ENCODE assay signal across 8 mouse cellular contexts in genomic region chr2:85088716-85089646, GRCm38 (mm10). TPM values are rescaled to one million over a fixed set of nuclear protein-coding genes. Genes with fewer than 3 reads are reported as not detected.
DNase-seq lines count a peak whose midpoint lies in the region; TF ChIP-seq lines count a peak whose summit lies in the region.

No protein-coding gene starts in this region.

- no peak for TF ChIP-seq CTCF in brain, embryonic 14.5 days (IDR thresholded peaks at IDR 0.05; ENCODE audit: borderline replicate concordance, extremely low read depth, insufficient read depth, insufficient read length)

- TF ChIP-seq POLR2A in brain, embryonic 14.5 days (IDR thresholded peaks at IDR 0.05; ENCODE audit: borderline replicate concordance, extremely low read depth, insufficient read depth, insufficient read length, poor library complexity, severe bottlenecking) = no peak

- intact Hi-C loops in gastrocnemius, postnatal 14 days (cut with DNase I; ENCODE audit: low total_unique reads) = no loop called here
- intact Hi-C loops in heart, postnatal 25 days (cut with DNase I) = no loop called here

- DNase-seq in gastrocnemius, postnatal 14 days = peak; percentile 19
- no peak for DNase-seq in gastrocnemius, adult 8-10 months (ENCODE audit: low spot score in 2 of 2)
- DNase-seq in brain, embryonic 14.5 days (ENCODE audit: low read depth) = peak; percentile 87
- peak; percentile 21 for DNase-seq in heart, postnatal 25 days (ENCODE audit: low spot score)
- DNase-seq in lung, postnatal 36 days = peak; percentile 90
- DNase-seq in cerebellum, adult 8-10 months = no peak
- no peak for DNase-seq in layer of hippocampus, adult 8-10 months (ENCODE audit: low spot score in 2 of 2)
- DNase-seq in urinary bladder, postnatal 10 days (ENCODE audit: low spot score) = no peak

RNA-seq across cellular contexts. Expression of gene Tnks1bp1, which starts 41.2 kb away (rescaled TPM):
- 10 to 100 TPM; 47.3 to 48.5 TPM for total RNA-seq in gastrocnemius, postnatal 14 days (2021)
- total RNA-seq in gastrocnemius, adult 8-10 months (2022) = 10 to 100 TPM; 17.9 to 27.1 (median 23.5) TPM
- polyA plus RNA-seq in brain, embryonic 14.5 days (2012; rRNA removed) = 44.0 and 57.0 TPM in 2 replicates
- total RNA-seq in heart, postnatal 25 days (2021) = 10 to 100 TPM; 63.2 to 65.0 TPM
- total RNA-seq in layer of hippocampus, adult 8-10 months (2022) = 100 to 1,000 TPM; 160 to 169 (median 163) TPM

RNA-seq across cellular contexts. Expression of gene Aplnr, which starts 47.0 kb away (rescaled TPM):
- total RNA-seq in gastrocnemius, postnatal 14 days (2021) = 10 to 100 TPM; 61.0 to 74.0 TPM
- 1 to 10 TPM; 1.5 to 5.4 (median 2.6) TPM for total RNA-seq in gastrocnemius, adult 8-10 months (2022)
- polyA plus RNA-seq in brain, embryonic 14.5 days (2012; rRNA removed) = 17.7 and 24.8 TPM in 2 replicates
- total RNA-seq in heart, postnatal 25 days (2021) = 10 to 100 TPM; 48.6 to 54.3 TPM
- total RNA-seq in layer of hippocampus, adult 8-10 months (2022) = 1 to 10 TPM in 1 of 4 experiments, under 1 TPM in 3; 0.13 to 1.4 (median 0.59) TPM

RNA-seq across cellular contexts. Expression of gene P2rx3, which starts 51.7 kb away (rescaled TPM):
- under 1 TPM; 0.89 to 0.92 TPM for total RNA-seq in gastrocnemius, postnatal 14 days (2021)
- under 1 TPM; 0.44 to 0.72 (median 0.63) TPM for total RNA-seq in gastrocnemius, adult 8-10 months (2022)
- polyA plus RNA-seq in brain, embryonic 14.5 days (2012; rRNA removed) = 2.1 and 6.1 TPM in 2 replicates
- total RNA-seq in heart, postnatal 25 days (2021) = under 1 TPM; 0.26 to 0.42 TPM
- total RNA-seq in layer of hippocampus, adult 8-10 months (2022) = 1 to 10 TPM; 2.1 to 2.6 (median 2.3) TPM

RNA-seq across cellular contexts. Expression of gene Ssrp1, which starts 51.9 kb away (rescaled TPM):
- 10 to 100 TPM; 34.0 to 44.2 TPM for total RNA-seq in gastrocnemius, postnatal 14 days (2021)
- 10 to 100 TPM; 20.2 to 27.0 (median 23.5) TPM for total RNA-seq in gastrocnemius, adult 8-10 months (2022)
- polyA plus RNA-seq in brain, embryonic 14.5 days (2012; rRNA removed) = 191 and 223 TPM in 2 replicates
- total RNA-seq in heart, postnatal 25 days (2021) = 10 to 100 TPM; 35.5 to 40.8 TPM
- 100 to 1,000 TPM; 111 to 137 (median 126) TPM for total RNA-seq in layer of hippocampus, adult 8-10 months (2022)

Comparison
In these comparisons a context has a peak if more than half of its experiments do, and no peak if none do; other contexts are left out.
1. DNase-seq: peak in gastrocnemius, postnatal 14 days (single experiment), brain, embryonic 14.5 days (single experiment), heart, postnatal 25 days (single experiment) and lung, postnatal 36 days (single experiment); none in gastrocnemius, adult 8-10 months (0 of 2), cerebellum, adult 8-10 months (single experiment), layer of hippocampus, adult 8-10 months (0 of 2) and urinary bladder, postnatal 10 days (single experiment).
2. RNA of gene Aplnr, which starts 47.0 kb away (total RNA-seq): 61.0 to 74.0 TPM in gastrocnemius, postnatal 14 days and 48.6 to 54.3 TPM in heart, postnatal 25 days; 1.5 to 5.4 TPM in gastrocnemius, adult 8-10 months and 0.13 to 1.4 TPM in layer of hippocampus, adult 8-10 months; every median in the first group is over 4 times any median in the second.